Mouse (Mus musculus) liver, embryonic 16.5 days (tissue): ENCODE results near the gene Atxn1. TPM values are rescaled to one million over a fixed set of nuclear protein-coding genes. Genes with fewer than 3 reads are reported as not detected.

Experiments used
- ATAC-seq: fragments of 200-750 bp; cut with Nextera tagmentation; 2 replicates; pipeline ENCODE4 v1.8.0; 2017; ENCODE audit warnings: low read depth, mild to moderate bottlenecking, moderate number of reproducible peaks, moderate library complexity
- H3K27ac ChIP-seq: fragments of 300-500 bp; sonication (generic); 2 replicates; pipeline ENCODE4 v1.5.1; 2014; ENCODE audit warnings: mild to moderate bottlenecking, low read length
- H3K27me3 ChIP-seq: fragments of 300-500 bp; sonication (generic); 2 replicates; pipeline ENCODE4 v1.6.1; 2014; ENCODE audit warnings: low read depth, low read length, mixed read lengths; ENCODE audit not compliant: control insufficient read depth, insufficient read depth
- H3K36me3 ChIP-seq: fragments of 300-500 bp; sonication (generic); 2 replicates; pipeline ENCODE4 v1.6.1; 2014; ENCODE audit warnings: mild to moderate bottlenecking; ENCODE audit not compliant: control insufficient read depth, insufficient read depth
- H3K4me1 ChIP-seq: fragments of 300-500 bp; sonication (generic); 2 replicates; pipeline ENCODE4 v1.6.1; 2014; ENCODE audit warnings: low read depth, low read length, mixed read lengths; ENCODE audit not compliant: control insufficient read depth
- H3K4me2 ChIP-seq: fragments of 300-500 bp; sonication (generic); 2 replicates; pipeline ENCODE4 v1.6.1; 2014; ENCODE audit warnings: low read depth, low read length, mixed read lengths
- H3K4me3 ChIP-seq: fragments of 300-500 bp; sonication (generic); 2 replicates; pipeline ENCODE4 v1.5.1; 2014; ENCODE audit warnings: low read depth, mild to moderate bottlenecking, low read length
- H3K9ac ChIP-seq: fragments of 300-500 bp; sonication (generic); 2 replicates; pipeline ENCODE4 v1.6.1; 2014; ENCODE audit warnings: low read depth, low read length
- H3K9me3 ChIP-seq: fragments of 300-500 bp; sonication (generic); replicated peaks from 2 replicates; pipeline ENCODE4 v1.6.1; 2016; ENCODE audit warnings: low read length; ENCODE audit not compliant: control insufficient read depth
- WGBS: fragments of 180-500 bp; shearing (Covaris S2); extraction: QIAGEN DNeasy Blood & Tissue Kit; methylation state at CpG from one replicate; pipeline ENCODE4 v1.1.7; 2014; ENCODE audit not compliant: insufficient replicate concordance; 5-methylcytosine and 5-hydroxymethylcytosine counted together
- polyA plus RNA-seq: library from polyadenylated mRNA; unstranded; fragments of >200 nt; fragmentation: Nextera tagmentation; extraction: Ambion mirVana; gene quantifications from 2 replicates; pipeline ENCODE4 v1.2.1, GENCODE M21; 2015

Atxn1 gene
- polyA plus RNA-seq, 1 experiment from 2014 or later: 3.2 TPM

DNA sequence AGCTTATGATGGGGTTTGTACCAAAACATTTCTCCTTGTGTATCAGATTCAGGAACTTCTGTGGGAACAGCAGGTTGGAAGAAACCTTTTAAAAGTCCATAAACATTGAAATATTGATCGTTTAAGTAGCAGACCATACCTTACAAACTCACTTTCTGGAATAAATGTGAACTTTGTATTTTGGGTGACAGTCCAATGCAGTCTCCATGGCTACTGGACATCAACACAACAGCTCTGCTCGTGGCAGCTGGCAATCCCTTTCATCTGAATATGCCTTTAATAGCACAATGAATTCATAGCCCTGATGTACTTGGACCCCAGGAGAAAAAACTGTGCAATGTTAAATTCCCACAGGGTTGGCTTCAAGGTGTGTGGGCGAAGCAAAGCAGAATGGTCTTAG, 302.6 kb downstream of the Atxn1 start:
- 51% methylated on average over 3 of the region's 3 CpGs for WGBS
- no peak overlapping the region for H3K9ac ChIP-seq
- H3K27ac ChIP-seq: no peak overlapping the region
- no peaks in the 10 kb centered on the region for H3K27me3 ChIP-seq
- no peaks in the 10 kb centered on the region for H3K9me3 ChIP-seq
- H3K36me3 ChIP-seq: no peaks in the 10 kb centered on the region
- H3K4me1 ChIP-seq: no peaks in the 10 kb centered on the region; the same call in none of the 2 replicates
- H3K4me2 ChIP-seq: no peak overlapping the region
- no peak for ATAC-seq
- H3K4me3 ChIP-seq: no peak overlapping the region

DNA sequence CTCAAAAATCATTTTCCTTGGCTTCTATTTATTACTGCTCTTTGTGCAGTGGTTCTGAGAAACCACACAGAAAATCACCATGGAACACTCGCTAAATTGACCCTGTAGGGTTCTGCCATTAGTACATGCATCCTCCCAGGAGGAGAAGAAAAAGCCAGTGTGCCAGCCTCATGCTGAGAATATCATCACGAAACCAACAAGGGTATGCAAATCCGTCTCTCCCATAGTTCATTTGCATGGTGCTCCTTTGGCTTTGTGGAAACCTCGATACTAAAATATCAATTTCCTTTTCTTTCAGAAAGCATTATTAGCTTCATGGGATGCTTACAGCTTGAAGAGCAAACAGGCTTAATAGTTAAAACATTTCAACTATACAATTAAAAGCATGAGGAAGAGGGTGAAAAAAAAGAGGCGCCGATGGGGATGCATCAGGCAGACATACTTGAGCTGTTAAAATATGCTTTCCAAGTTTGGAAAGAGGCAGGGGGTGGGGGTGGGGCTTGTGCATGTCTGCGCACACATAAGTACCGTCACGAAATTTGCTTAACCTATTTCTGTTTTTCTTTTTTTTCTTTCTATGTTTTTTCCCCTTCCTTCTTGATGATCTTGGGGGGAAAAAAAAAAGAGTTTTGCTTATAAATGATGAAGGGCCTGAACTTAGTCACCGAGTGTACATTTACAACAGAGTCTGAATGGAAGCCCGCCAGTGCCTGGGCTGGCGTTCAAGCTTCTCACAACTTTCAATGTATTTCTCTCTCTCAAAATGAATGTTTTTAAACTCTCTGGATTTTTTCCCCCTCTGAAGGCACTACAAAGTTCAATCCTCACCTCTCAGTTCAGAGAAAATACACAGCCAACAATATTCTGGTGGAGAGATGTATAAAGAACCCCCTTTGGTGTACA, 303.3 kb downstream of the Atxn1 start:
- no peaks in the 10 kb centered on the region; the same call in none of the 2 replicates for H3K4me1 ChIP-seq
- H3K27me3 ChIP-seq: no peaks in the 10 kb centered on the region
- H3K4me3 ChIP-seq: no peak overlapping the region
- no peak for ATAC-seq
- H3K9ac ChIP-seq: no peak overlapping the region
- H3K9me3 ChIP-seq: no peaks in the 10 kb centered on the region
- H3K4me2 ChIP-seq: no peak overlapping the region
- H3K36me3 ChIP-seq: no peaks in the 10 kb centered on the region
- whole genome bisulfite sequencing: 69% methylated on average over 12 of the region's 12 CpGs
- H3K27ac ChIP-seq: no peak overlapping the region

DNA sequence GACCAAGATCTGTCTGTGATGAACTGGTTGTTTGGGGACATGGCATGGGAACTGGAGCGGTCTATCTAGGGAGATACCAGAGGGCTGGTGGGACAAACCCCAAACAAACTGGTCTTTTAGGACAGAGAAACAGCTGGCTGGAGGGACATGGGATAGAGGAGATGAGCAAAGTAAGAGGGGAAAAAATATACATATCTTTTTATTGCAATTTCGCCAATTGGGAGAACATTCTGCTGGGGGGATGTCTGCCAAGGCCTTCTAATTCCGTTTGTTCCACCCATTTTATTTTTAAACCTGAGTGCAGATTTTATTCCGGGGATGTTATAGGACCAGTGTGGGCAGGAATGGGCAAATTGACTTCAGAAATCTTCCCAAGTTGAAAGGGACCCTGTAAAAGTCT, 305.0 kb downstream of the Atxn1 start:
- Histone ChIP-seq H3K9me3 (no peaks in the 10 kb centered on the region), H3K4me1 (no peaks in the 10 kb centered on the region; the same call in none of the 2 replicates), H3K27ac (no peak overlapping the region), H3K27me3 (no peaks in the 10 kb centered on the region), H3K4me3 (no peak overlapping the region), H3K36me3 (no peaks in the 10 kb centered on the region), H3K4me2 (no peak overlapping the region), H3K9ac (no peak overlapping the region)
- no peak for ATAC-seq
- WGBS: 64% methylated on average over 4 of the region's 4 CpGs

DNA sequence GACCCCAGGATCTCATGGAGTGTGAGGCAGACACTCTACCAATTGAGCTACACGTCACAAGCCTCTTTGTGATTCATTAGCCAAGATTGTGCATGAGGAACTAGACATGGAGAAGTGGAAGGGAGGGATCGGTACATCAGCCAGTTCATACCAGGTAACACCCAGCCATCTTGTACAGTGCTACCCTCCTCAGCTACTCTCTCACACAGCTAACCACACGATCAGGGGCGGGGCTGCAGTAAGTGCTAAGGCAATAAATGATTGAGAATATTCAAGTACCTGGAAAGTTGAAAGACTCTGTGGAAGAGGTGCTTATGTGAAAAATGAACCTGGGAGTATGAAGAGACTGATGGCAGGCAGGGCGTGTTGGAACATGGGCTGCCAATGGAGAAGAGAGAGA, 306.5 kb downstream of the Atxn1 start:
- Histone ChIP-seq H3K36me3 (no peaks in the 10 kb centered on the region), H3K9me3 (no peaks in the 10 kb centered on the region), H3K9ac (no peak overlapping the region), H3K4me3 (no peak overlapping the region), H3K4me1 (no peaks in the 10 kb centered on the region; the same call in none of the 2 replicates), H3K4me2 (no peak overlapping the region), H3K27ac (no peak overlapping the region), H3K27me3 (no peaks in the 10 kb centered on the region)
- ATAC-seq: no peak
- WGBS: 69% methylated on average over 5 of the region's 5 CpGs

DNA sequence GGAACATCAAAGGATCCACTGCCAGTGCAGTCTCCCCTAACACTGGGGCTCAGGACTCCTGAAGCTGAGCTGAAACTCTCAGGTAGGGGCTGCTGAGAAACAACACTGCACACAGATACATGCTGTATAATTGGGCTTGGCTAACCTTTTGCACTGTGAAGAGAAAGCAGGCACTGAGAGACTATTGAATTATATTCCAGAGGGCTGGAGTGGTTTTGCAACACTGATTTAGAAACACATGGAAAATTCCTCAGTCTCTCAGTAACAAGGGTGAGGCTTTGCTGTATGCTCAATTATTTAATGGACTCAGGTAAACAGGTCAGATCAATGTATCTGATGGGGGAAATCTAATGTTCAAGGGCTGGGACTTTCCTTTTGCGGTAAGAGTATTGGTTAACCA, 307.6 kb downstream of the Atxn1 start:
- Histone ChIP-seq H3K9me3 (no peaks in the 10 kb centered on the region), H3K4me3 (no peak overlapping the region), H3K27me3 (no peaks in the 10 kb centered on the region), H3K4me2 (no peak overlapping the region), H3K9ac (no peak overlapping the region), H3K4me1 (no peaks in the 10 kb centered on the region; the same call in none of the 2 replicates), H3K27ac (no peak overlapping the region), H3K36me3 (no peaks in the 10 kb centered on the region)
- 79% methylated on average over 1 of the region's 1 CpGs for WGBS
- ATAC-seq: no peak

DNA sequence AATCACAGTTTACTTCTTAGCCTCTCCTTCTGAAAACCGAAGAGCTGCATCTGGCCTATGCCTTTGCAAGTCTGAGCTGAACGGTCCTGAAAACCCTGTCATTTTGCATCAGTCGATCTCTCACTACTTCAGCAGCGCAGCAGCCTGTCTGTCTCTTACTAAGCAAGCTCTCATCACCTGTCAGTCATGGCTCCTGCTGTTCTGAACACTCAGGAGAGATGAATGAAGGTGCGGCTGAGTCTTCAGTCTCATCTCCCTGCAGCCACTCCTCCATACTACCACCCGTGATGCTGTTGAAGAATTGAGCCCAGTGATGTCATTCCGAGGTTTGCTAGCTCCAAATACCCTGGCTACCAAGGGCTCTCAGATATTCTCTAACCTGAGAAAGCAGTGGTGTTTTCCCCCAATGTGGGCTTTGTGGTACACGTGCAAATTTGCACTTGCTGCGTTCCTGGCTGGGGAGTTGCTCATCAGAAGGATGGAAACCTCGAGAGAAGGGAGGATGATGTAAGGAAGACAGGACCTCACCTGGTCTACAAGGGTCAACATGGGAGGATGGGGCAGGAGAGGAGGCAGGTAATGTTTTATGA, 313.1 kb downstream of the Atxn1 start:
- no peak overlapping the region for H3K9ac ChIP-seq
- no peaks in the 10 kb centered on the region for H3K27me3 ChIP-seq
- no peak overlapping the region for H3K27ac ChIP-seq
- ATAC-seq: no peak
- H3K4me2 ChIP-seq: no peak overlapping the region
- no peak overlapping the region for H3K4me3 ChIP-seq
- H3K4me1 ChIP-seq: no peaks in the 10 kb centered on the region
- H3K9me3 ChIP-seq: no peaks in the 10 kb centered on the region
- 72% methylated on average over 10 of the region's 10 CpGs for WGBS
- H3K36me3 ChIP-seq: no peaks in the 10 kb centered on the region

DNA sequence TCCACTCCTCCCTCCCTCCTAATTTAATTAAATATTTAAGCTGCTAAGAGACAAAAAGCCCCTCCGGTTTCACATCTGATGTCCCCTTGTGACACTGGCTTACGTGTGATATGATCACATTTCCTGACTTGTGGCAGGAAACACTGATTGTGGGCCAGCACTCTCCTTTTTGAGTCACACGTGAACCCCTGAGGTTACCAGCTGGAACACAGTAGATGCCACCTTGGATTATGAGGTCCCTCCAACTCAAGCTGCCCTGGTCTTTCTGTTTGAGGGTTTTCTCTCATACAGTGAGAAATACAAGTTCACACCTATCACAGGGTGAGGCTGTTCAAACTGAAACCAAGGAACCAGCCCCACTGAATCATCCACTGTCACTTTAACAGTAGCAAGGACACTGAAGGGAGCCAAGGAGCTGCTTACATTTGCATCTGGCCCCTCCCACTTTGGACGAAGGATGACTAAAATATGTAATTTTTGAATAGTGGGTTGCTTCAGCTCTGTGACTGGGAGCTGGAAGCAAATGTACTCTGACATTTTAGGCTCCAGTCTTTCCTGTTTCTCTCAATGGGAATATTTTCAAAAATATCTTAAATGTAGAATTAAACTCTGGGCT, 315.5 kb downstream of the Atxn1 start:
- no peaks in the 10 kb centered on the region for H3K36me3 ChIP-seq
- no peaks in the 10 kb centered on the region for H3K4me1 ChIP-seq
- no peak overlapping the region for H3K27ac ChIP-seq
- WGBS: 31% methylated on average over 4 of the region's 4 CpGs
- no peak overlapping the region for H3K9ac ChIP-seq
- H3K27me3 ChIP-seq: no peaks in the 10 kb centered on the region
- no peak overlapping the region for H3K4me3 ChIP-seq
- H3K9me3 ChIP-seq: no peaks in the 10 kb centered on the region
- H3K4me2 ChIP-seq: no peak overlapping the region
- no peak for ATAC-seq

DNA sequence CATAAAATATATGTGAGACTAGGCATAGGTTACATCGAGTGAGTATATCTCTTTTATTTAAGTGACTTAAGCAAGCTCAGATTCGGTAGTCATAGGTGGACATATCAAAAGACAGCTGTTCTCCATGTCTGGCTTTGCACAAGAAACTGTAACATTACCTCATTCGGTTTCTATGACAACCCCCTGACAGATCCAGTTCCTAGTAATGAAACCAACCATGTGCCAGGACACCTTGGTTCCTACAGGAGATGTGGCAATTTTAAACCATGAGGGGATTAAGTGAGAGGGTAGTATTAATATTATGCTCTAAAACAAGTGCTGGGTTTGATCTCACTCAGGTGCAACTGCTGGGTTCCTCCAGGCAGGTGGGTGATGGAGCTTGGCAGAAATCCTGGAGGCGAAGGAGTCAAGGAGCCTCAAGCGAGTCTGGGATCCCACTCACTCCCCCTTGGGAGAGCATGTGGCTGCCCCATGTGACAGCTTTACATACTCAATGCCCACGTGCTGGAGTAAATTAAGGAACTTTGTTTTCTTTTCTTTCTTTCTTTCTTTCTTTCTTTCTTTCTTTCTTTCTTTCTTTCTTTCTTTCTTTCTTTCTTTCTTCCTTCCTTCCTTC, 320.9 kb downstream of the Atxn1 start:
- H3K36me3 ChIP-seq: no peaks in the 10 kb centered on the region
- H3K9me3 ChIP-seq: no peaks in the 10 kb centered on the region
- no peak overlapping the region for H3K4me3 ChIP-seq
- no peak overlapping the region for H3K4me2 ChIP-seq
- no peak overlapping the region for H3K9ac ChIP-seq
- H3K27ac ChIP-seq: no peak overlapping the region
- H3K27me3 ChIP-seq: no peaks in the 10 kb centered on the region
- ATAC-seq: no peak
- no peaks in the 10 kb centered on the region for H3K4me1 ChIP-seq
- 62% methylated on average over 6 of the region's 6 CpGs for WGBS
